Mouse (Mus musculus) spleen, adult 2 months (tissue): ENCODE measurements around the gene Gosr2. TPM values are rescaled to one million over a fixed set of nuclear protein-coding genes. Genes with fewer than 3 reads are reported as not detected.

ENCODE experiments used
- DNase-seq, 2 experiments: peaks; one replicate each; pipeline versions ENCODE4 v3.0.0 to v3.0.0-alpha.2; 2012 to 2021; ENCODE audit warnings: low spot score in 2 of 2, low read depth in 1 of 2
- H3K27ac ChIP-seq: fragments of 200-500 bp; 2 replicates; pipeline ENCODE4 v1.5.1; 2012; ENCODE audit warnings: low read length, inconsistent platforms; ENCODE audit not compliant: insufficient read depth
- H3K27me3 ChIP-seq: fragments of 200-500 bp; 2 replicates; pipeline ENCODE4 v1.6.1; 2012; ENCODE audit warnings: mild to moderate bottlenecking, moderate library complexity, low read length, inconsistent platforms; ENCODE audit not compliant: control insufficient read depth, insufficient read depth
- H3K36me3 ChIP-seq: fragments of 200-500 bp; 2 replicates; pipeline ENCODE4 v1.6.1; 2012; ENCODE audit warnings: mild to moderate bottlenecking, low read length, inconsistent platforms; ENCODE audit not compliant: control insufficient read depth, insufficient read depth
- H3K4me1 ChIP-seq: fragments of 200-500 bp; 2 replicates; pipeline ENCODE4 v1.6.1; 2011; ENCODE audit warnings: inconsistent platforms; ENCODE audit not compliant: control insufficient read depth, insufficient read depth, insufficient read length
- H3K4me3 ChIP-seq: fragments of 200-500 bp; 2 replicates; pipeline ENCODE4 v1.5.1; 2011; ENCODE audit warnings: mild to moderate bottlenecking, inconsistent platforms; ENCODE audit not compliant: insufficient read depth, insufficient read length; ENCODE audit errors: extremely low read depth
- CTCF ChIP-seq: fragments of 200-500 bp; IDR thresholded peaks from 2 replicates; pipeline ENCODE4 v1.5.1; 2011; ENCODE audit warnings: mild to moderate bottlenecking, inconsistent platforms; ENCODE audit not compliant: insufficient read depth, insufficient read length, insufficient replicate concordance; ENCODE audit errors: extremely low read depth
- POLR2A ChIP-seq: fragments of 200-500 bp; IDR thresholded peaks from 2 replicates; pipeline ENCODE4 v1.6.1; 2011; ENCODE audit warnings: low read depth, low read length, inconsistent platforms
- WGBS: fragments of 180-500 bp; shearing (Covaris S2); methylation state at CpG from one replicate; pipeline ENCODE4 v1.1.7; 2018; 5-methylcytosine and 5-hydroxymethylcytosine counted together
- polyA plus RNA-seq: library from polyadenylated mRNA; depleted of rRNA; stranded (reverse); fragments of >200 nt; gene quantifications from 2 replicates; pipeline ENCODE4 v1.2.3, GENCODE M21; 2012; rRNA removed

The Gosr2 gene
- polyA plus RNA-seq, 1 experiment: 58.5 TPM

- Histone ChIP-seq H3K27me3 (no peaks in the 10 kb centered on the region), H3K27ac (no peak overlapping the region), H3K36me3 (no peaks in the 10 kb centered on the region), H3K4me3 (no peak overlapping the region), H3K4me1 (no peaks in the 10 kb centered on the region)
- peak in 1 of 2 experiments; percentile 14 for DNase-seq
- 5% methylated on average over 10 of the region's 10 CpGs for WGBS
- TF ChIP-seq CTCF: peak; percentile 76; the same call in 1 of the 2 replicates
- TF ChIP-seq POLR2A: no peak
Observed at GRCm38 (mm10) chr11:103639407-103639946, 58.2 kb downstream of the Gosr2 start.

- no peak within 1 kb of the TSS for H3K27ac ChIP-seq
- no peaks in the 10 kb centered on the region for H3K36me3 ChIP-seq
- H3K4me1 ChIP-seq: no peaks in the 10 kb centered on the region
- no peaks in the 10 kb centered on the region for H3K27me3 ChIP-seq
- no peak within 1 kb of the TSS for H3K4me3 ChIP-seq
- WGBS: 76% methylated on average over 3 of the region's 3 CpGs
- TF ChIP-seq CTCF (no peak), POLR2A (no peak)
- DNase-seq: no peak
Observed at GRCm38 (mm10) chr11:103638790-103639189, 58.9 kb downstream of the Gosr2 start, which contains the start of gene Lyzl6. Gene Lyzl6 (minus strand): TSS chr11:103638890.

GRCm38 (mm10) chr11:103636261-103636660, 61.4 kb downstream of the Gosr2 start:
- H3K36me3 ChIP-seq: no peaks in the 10 kb centered on the region
- H3K4me3 ChIP-seq: no peak overlapping the region
- WGBS: 81% methylated on average over 6 of the region's 6 CpGs
- H3K4me1 ChIP-seq: no peaks in the 10 kb centered on the region
- TF ChIP-seq POLR2A (no peak), CTCF (no peak)
- no peak for DNase-seq
- H3K27me3 ChIP-seq: no peaks in the 10 kb centered on the region
- H3K27ac ChIP-seq: no peak overlapping the region

GRCm38 (mm10) chr11:103635481-103635880, 62.2 kb downstream of the Gosr2 start:
- WGBS: 60% methylated on average over 3 of the region's 3 CpGs

GRCm38 (mm10) chr11:103634806-103635205, 62.9 kb downstream of the Gosr2 start:
- H3K36me3 ChIP-seq: no peaks in the 10 kb centered on the region
- DNase-seq: no peak
- 83% methylated on average over 7 of the region's 7 CpGs for WGBS
- no peaks in the 10 kb centered on the region for H3K27me3 ChIP-seq
- TF ChIP-seq CTCF: no peak
- no peak for TF ChIP-seq POLR2A
- H3K27ac ChIP-seq: no peak overlapping the region
- H3K4me3 ChIP-seq: no peak overlapping the region
- H3K4me1 ChIP-seq: no peaks in the 10 kb centered on the region

More at GRCm38 (mm10) chr11:103635481-103635880, 62.2 kb downstream of the Gosr2 start:
- no peaks in the 10 kb centered on the region for H3K27me3 ChIP-seq
- H3K4me1 ChIP-seq: no peaks in the 10 kb centered on the region
- no peak overlapping the region for H3K4me3 ChIP-seq
- DNase-seq: no peak
- H3K36me3 ChIP-seq: no peaks in the 10 kb centered on the region
- TF ChIP-seq POLR2A (no peak), CTCF (no peak)
- H3K27ac ChIP-seq: no peak overlapping the region

GRCm38 (mm10) chr11:103627453-103627852, 70.2 kb downstream of the Gosr2 start:
- DNase-seq: no peak
- Histone ChIP-seq H3K4me3 (no peak overlapping the region), H3K27me3 (no peaks in the 10 kb centered on the region), H3K27ac (no peak overlapping the region), H3K4me1 (no peaks in the 10 kb centered on the region), H3K36me3 (no peaks in the 10 kb centered on the region)
- 83% methylated on average over 23 of the region's 23 CpGs for WGBS
- TF ChIP-seq POLR2A: no peak

Other genes starting within 250 kb of the Gosr2 start
- not detected in 2 replicates for gene Lrrc37a, start 193.3 kb downstream of the Gosr2 start, polyA plus RNA-seq
- gene Gm884, start 76.8 kb downstream of the Gosr2 start, polyA plus RNA-seq: not detected in 2 replicates
- gene Lyzl6, start 59.0 kb downstream of the Gosr2 start, polyA plus RNA-seq: not detected in 2 replicates
- not detected in 2 replicates for gene Rprml, start 48.3 kb downstream of the Gosr2 start, polyA plus RNA-seq
- 0.16 and 0.18 TPM in 2 replicates for gene Wnt9b, start 51.9 kb upstream of the Gosr2 start, polyA plus RNA-seq
- 0.06 and 0.08 TPM in 2 replicates for gene Wnt3, start 76.3 kb upstream of the Gosr2 start, polyA plus RNA-seq